Mouse (Mus musculus): ENCODE results near the gene Pcdh19.

- TF ChIP-seq POLR2A (IDR thresholded peaks at IDR 0.05; ENCODE audit: low read depth, low read length) = no peak
- no peak for TF ChIP-seq CTCF (IDR thresholded peaks at IDR 0.05; ENCODE audit: extremely low read depth, insufficient read length, insufficient replicate concordance, low read depth, low read length)
These were observed 2.0 kb upstream of the Pcdh19 start for GRCm38 (mm10) chrX:133690822-133691221.
